Mouse (Mus musculus): Measurements from ENCODE around the gene Entpd7.

Entpd7 gene

GRCm38 (mm10) chr19:43771499-43771969 lies 82.1 kb downstream of the Entpd7 start:
- peak; percentile 52 for DNase-seq (ENCODE audit: low read depth)

GRCm38 (mm10) chr19:43772311-43772710 lies 82.8 kb downstream of the Entpd7 start:
- DNase-seq (ENCODE audit: low read depth) = no peak

GRCm38 (mm10) chr19:43775433-43775832 lies 86.0 kb downstream of the Entpd7 start:
- no peak for DNase-seq (ENCODE audit: low read depth)

GRCm38 (mm10) chr19:43776561-43776960 lies 87.1 kb downstream of the Entpd7 start:
- no peak for DNase-seq (ENCODE audit: low read depth)

GRCm38 (mm10) chr19:43777308-43777707 lies 87.8 kb downstream of the Entpd7 start:
- DNase-seq (ENCODE audit: low read depth) = no peak

GRCm38 (mm10) chr19:43780391-43780790 lies 90.9 kb downstream of the Entpd7 start:
- no peak for DNase-seq (ENCODE audit: low read depth)

- DNase-seq (ENCODE audit: low read depth) = no peak
Measured at GRCm38 (mm10) chr19:43781980-43782379, 92.5 kb downstream of the Entpd7 start, which contains the start of gene Abcc2. Abcc2 (plus strand) TSS chr19:43782192.
